Mouse (Mus musculus) ovary, adult 18-20 months (tissue): ENCODE measurements around the gene Commd2.

Experiments
- DNase-seq: peaks from one replicate; pipeline ENCODE4 v3.0.0; 2022; ENCODE audit warnings: low spot score, mixed read lengths

Gene Commd2

DNA sequence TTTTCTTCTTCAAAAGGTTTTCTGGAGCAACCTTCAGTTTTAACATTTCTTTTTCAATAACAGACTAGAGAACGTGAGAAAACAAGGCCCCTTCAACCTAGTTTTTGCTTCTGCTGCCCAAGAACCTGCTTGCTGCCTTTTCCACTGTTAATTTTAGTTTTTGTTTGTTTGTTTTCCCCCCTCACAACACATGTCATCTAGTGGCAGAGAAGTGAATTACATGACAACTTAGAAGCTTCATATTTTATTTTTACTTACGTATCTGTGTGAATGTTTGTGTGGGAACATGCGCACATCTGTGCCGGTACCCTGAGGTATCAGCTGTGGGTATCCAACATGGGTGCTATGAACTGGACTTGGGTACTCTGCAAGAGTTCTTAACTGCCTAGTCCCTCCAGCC is 35.9 kb downstream of the Commd2 start:
- no peak for DNase-seq

DNA sequence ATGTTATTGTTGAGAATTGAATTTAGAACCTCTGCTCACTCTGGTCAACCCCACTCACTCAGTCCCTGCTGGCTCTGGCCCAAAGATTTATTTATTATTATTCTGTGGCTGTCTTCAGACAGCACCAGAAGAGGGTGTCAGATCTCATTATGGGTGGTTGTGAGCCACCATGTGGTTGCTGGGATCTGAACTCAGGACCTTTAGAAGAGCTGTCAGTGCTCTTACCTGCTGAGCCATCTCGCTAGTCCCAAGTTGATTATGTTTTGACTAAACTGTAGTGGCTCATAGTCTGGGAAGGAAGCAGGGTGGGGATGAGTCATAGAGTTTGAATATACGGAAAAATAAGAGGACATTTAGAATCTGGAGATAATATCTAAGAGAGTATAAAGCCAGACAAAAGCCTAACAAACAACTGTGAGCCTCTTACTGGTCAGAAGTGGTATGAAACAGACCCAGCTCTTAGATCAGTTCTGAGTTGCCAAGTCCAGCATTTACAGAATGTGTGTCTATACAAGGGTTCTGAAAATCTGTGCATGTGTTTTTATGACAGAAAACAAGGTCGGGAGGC is 39.0 kb downstream of the Commd2 start:
- DNase-seq = no peak

DNA sequence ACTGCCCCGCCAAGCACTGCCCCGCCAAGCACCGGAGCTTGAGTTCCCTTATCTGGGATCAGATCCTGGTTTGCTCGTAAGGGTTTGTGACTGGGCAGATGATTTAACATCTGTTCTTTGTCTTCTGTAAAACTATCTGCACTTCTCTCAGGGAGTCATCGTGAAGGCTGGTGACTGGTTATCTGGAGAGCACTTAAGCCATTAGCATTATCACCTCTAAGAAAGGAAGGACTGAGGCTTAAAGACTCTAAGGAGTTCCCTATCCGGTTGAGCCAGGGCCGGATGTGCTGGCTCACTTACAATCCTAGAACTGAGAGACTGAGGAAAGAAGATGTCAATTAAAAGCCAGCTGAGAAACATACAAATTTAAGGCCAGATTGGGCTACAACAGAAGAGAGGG is 39.7 kb downstream of the Commd2 start:
- no peak for DNase-seq

DNA sequence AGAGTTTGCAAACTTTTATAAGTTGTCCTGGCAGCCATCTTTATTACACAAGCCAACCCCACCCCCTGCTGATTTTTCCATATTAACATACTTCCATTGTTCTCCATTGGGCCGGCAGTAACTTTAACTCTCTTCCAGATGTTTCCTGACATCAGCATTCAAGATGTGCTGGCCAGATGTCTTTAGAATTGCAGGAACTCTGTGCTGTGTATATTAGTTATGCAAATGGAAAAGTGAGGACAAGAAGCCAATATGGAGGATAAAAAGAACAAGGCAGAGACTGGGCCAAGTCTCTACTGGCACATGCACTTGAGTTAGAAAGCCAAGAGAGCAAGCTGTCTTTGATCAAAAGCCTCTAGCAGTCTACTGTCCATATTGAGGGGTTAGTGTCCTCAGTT is 46.9 kb downstream of the Commd2 start:
- DNase-seq = no peak

DNA sequence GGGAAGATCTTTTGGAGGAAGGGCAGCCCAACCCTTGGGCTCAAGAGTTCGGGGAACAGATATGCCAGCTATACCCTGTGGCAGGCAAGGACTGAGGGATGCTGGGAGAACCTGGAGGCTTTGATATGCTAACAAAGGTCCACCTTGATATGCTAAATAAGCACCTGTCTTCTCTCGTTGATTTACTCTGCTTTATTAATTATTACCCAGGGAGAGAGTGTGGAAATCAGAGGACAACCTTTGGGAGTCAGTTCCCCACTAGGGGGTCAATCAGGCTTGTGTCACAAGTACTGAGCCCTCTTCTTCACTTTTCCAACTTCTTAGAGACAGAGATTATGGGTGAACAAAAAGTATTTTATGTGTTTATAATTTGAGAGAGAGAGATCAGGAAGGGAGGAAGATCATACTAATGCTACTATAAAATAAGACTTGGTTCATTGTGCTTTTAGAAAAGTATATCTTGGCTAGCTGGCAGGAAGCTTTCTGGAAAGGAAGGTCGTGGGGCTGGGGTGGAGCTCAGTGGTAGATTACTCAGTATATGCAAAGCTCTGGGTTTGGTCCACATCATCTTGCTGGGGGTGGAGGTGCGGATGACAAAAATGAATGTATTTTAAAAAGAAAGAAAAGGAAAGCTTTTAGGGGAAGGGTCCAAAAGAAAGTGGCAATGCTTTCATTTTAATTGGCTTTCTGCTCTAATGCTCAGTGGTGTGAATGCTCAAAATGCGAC is 47.5 kb downstream of the Commd2 start:
- DNase-seq = no peak

DNA sequence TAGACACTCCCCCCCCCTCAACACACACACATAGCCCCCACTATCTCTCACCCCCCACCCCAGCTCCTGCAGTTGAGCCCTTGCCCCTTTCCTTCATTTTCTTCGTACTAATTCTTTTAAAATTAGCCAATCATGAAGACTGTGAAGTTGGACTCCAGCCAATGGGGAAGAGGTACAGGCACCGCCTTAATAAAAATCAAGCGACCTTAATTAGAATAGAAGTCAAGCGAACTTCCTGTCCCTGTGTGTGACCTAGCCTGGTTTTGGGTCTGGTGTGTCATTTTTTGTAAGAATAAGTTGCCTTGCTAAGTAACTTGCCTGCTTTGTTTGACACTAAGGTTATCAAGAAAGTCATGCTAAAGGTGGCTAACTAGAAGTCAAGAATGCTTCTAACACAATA is 48.9 kb downstream of the Commd2 start:
- no peak for DNase-seq

DNA sequence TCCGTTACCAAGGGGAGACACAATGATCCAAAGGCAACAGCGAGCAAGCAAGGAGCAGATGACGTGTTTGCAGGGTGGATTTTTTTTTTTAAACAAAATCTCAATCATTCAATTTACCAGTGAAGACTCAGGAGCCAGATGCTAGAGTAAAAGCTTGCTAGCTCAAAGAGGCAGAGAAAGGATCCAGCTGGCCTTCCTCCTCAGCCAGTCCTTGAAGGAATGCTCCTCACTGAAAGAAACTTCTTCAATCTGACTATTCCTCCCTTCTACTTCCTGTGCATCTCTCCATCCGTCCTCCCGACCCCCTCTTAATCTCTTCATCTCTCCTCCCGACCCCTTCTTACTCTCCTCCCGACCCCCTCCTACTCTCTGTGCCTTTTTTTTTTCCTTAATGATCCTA is 54.9 kb downstream of the Commd2 start:
- no peak for DNase-seq

DNA sequence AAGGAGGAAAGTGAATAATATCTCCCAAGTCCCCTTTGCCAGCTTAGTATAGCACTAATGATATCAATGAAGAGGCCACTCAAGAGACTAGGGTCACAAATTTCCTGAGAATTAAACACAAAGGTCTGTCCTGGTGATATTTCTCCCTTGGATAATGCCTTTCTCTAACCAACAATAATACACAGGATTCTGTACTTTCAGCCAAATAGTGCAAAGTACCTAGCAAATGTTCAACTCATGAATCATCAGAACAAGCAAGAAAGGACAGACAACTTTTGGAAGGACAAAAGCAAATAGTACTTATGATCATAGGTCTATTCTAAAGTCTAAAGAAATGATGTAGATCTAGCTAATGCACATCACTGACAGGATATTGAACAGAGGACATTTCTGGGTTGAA is 56.0 kb downstream of the Commd2 start:
- DNase-seq = no peak
